Mouse (Mus musculus) embryonic fibroblast, embryonic 13.5 days (primary cell): ENCODE data around the gene Galnt16. TPM values are rescaled to one million over a fixed set of nuclear protein-coding genes. Genes with fewer than 3 reads are reported as not detected.

Experiments
- H3K27ac ChIP-seq: 2 replicates; pipeline ENCODE4 v1.5.1; 2012; ENCODE audit warnings: low read length, control low read depth, inconsistent platforms; ENCODE audit not compliant: insufficient read depth
- H3K4me1 ChIP-seq: 2 replicates; pipeline ENCODE4 v1.6.1; 2011; ENCODE audit warnings: low read length; ENCODE audit not compliant: control insufficient read depth, insufficient read depth
- H3K4me3 ChIP-seq: 2 replicates; pipeline ENCODE4 v1.5.1; 2011; ENCODE audit warnings: mild to moderate bottlenecking, control low read depth, low read length; ENCODE audit not compliant: insufficient read depth
- CTCF ChIP-seq: IDR thresholded peaks from 2 replicates; pipeline ENCODE4 v1.5.1; 2011; ENCODE audit warnings: mild to moderate bottlenecking, control low read depth, low read length, moderate library complexity, borderline replicate concordance; ENCODE audit not compliant: insufficient read depth
- POLR2A ChIP-seq: IDR thresholded peaks from 2 replicates; pipeline ENCODE4 v1.6.1; 2011; ENCODE audit warnings: low read depth, mild to moderate bottlenecking, control low read depth, low read length, moderate library complexity
- polyA plus RNA-seq: library from polyadenylated mRNA; stranded (reverse); fragments of >200 nt; gene quantifications from 2 replicates; pipeline ENCODE4 v1.2.4, GENCODE M21; 2011; ENCODE audit warnings: low read depth; ENCODE audit not compliant: missing spikeins, insufficient read length

Gene Galnt16
- 3.4 and 7.8 TPM in 2 replicates for polyA plus RNA-seq

GRCm38 (mm10) chr12:80517977-80518376 lies at the start of gene Galnt16:
Gene Galnt16, plus strand, starts transcription at chr12:80518277.
- peaks cover 3% of the 10 kb centered on the region; the same call in 1 of the 2 replicates for H3K4me1 ChIP-seq
- TF ChIP-seq POLR2A (no peak), CTCF (no peak)
- H3K4me3 ChIP-seq, result peak within 1 kb of the TSS; percentile 61
- no peak within 1 kb of the TSS for H3K27ac ChIP-seq

GRCm38 (mm10) chr12:80470206-80470605 lies 47.9 kb upstream of the Galnt16 start:
- Histone ChIP-seq H3K4me3 (no peak overlapping the region), H3K4me1 (no peaks in the 10 kb centered on the region), H3K27ac (no peak overlapping the region)
- TF ChIP-seq CTCF (no peak), POLR2A (no peak)

GRCm38 (mm10) chr12:80471926-80472325 lies 46.2 kb upstream of the Galnt16 start:
- TF ChIP-seq POLR2A (no peak), CTCF (no peak)
- no peak overlapping the region for H3K4me3 ChIP-seq
- no peaks in the 10 kb centered on the region for H3K4me1 ChIP-seq
- no peak overlapping the region for H3K27ac ChIP-seq

- Histone ChIP-seq H3K4me3 (no peak overlapping the region), H3K27ac (no peak overlapping the region), H3K4me1 (no peaks in the 10 kb centered on the region)
- TF ChIP-seq POLR2A (no peak), CTCF (no peak)
These were observed 44.3 kb upstream of the Galnt16 start for GRCm38 (mm10) chr12:80473731-80474130.

- TF ChIP-seq CTCF, result no peak
- TF ChIP-seq POLR2A, result no peak
- Histone ChIP-seq H3K4me1 (no peaks in the 10 kb centered on the region), H3K27ac (no peak overlapping the region)
These were observed 38.1 kb upstream of the Galnt16 start for GRCm38 (mm10) chr12:80479986-80480385.

GRCm38 (mm10) chr12:80483397-80483796 lies 34.7 kb upstream of the Galnt16 start:
- TF ChIP-seq CTCF (no peak), POLR2A (no peak)
- Histone ChIP-seq H3K27ac (no peak overlapping the region), H3K4me1 (no peaks in the 10 kb centered on the region), H3K4me3 (no peak overlapping the region)

More at GRCm38 (mm10) chr12:80479986-80480385, 38.1 kb upstream of the Galnt16 start:
- no peak overlapping the region for H3K4me3 ChIP-seq

- TF ChIP-seq CTCF, result no peak
- TF ChIP-seq POLR2A, result no peak
- no peak overlapping the region for H3K4me3 ChIP-seq
- no peaks in the 10 kb centered on the region for H3K4me1 ChIP-seq
- H3K27ac ChIP-seq, result no peak overlapping the region
These were observed 24.8 kb upstream of the Galnt16 start for GRCm38 (mm10) chr12:80493311-80493710.

- TF ChIP-seq CTCF (no peak), POLR2A (no peak)
- Histone ChIP-seq H3K27ac (no peak overlapping the region), H3K4me3 (no peak overlapping the region), H3K4me1 (no peaks in the 10 kb centered on the region)
These were observed 22.4 kb upstream of the Galnt16 start for GRCm38 (mm10) chr12:80495691-80496090.

- H3K27ac ChIP-seq, result no peak overlapping the region
- no peak for TF ChIP-seq POLR2A
- TF ChIP-seq CTCF, result no peak
These were observed 19.7 kb upstream of the Galnt16 start for GRCm38 (mm10) chr12:80498356-80498755.

GRCm38 (mm10) chr12:80500506-80500905 lies 17.6 kb upstream of the Galnt16 start:
- Histone ChIP-seq H3K4me1 (peaks cover 4% of the 10 kb centered on the region; the same call in 1 of the 2 replicates), H3K27ac (no peak overlapping the region), H3K4me3 (no peak overlapping the region)
- no peak for TF ChIP-seq POLR2A
- TF ChIP-seq CTCF, result no peak

More at GRCm38 (mm10) chr12:80498356-80498755, 19.7 kb upstream of the Galnt16 start:
- no peaks in the 10 kb centered on the region for H3K4me1 ChIP-seq
- no peak overlapping the region for H3K4me3 ChIP-seq

- no peak for TF ChIP-seq CTCF
- peak overlapping the region; percentile 63 for H3K27ac ChIP-seq
- H3K4me3 ChIP-seq, result no peak overlapping the region
- H3K4me1 ChIP-seq, result peaks cover 4% of the 10 kb centered on the region; the same call in 1 of the 2 replicates
These were observed 13.4 kb upstream of the Galnt16 start for GRCm38 (mm10) chr12:80504718-80505117.
